In genomic region chr10:27068794-27069435, GRCm38 (mm10) we compare ENCODE assay signal across 23 mouse cellular contexts.
DNase-seq lines count a peak whose midpoint lies in the region; ATAC-seq and TF ChIP-seq lines count a peak whose summit lies in the region.
"Had no signal": no experiment of that assay in that cellular context is flagged by ENCODE, and none has a peak within 500 bp of the region (broad histone marks: within the 10 kb centered on the region; RNA-seq: fewer than 3 reads in every experiment).

No protein-coding gene starts in this region.

- peak; percentile 36 for DNase-seq in forebrain, embryonic 14.5 days (ENCODE audit: low spot score)
- DNase-seq in forebrain, embryonic 11.5 days (ENCODE audit: low spot score) = no peak
- DNase-seq in layer of hippocampus, adult 9-10 months (ENCODE audit: low spot score) = peak; percentile 0
- DNase-seq in layer of hippocampus, postnatal 10 days (ENCODE audit: low spot score in 2 of 2) = no peak
- DNase-seq in brain, embryonic 14.5 days (ENCODE audit: low read depth) = peak; percentile 31
- peak; percentile 28 for DNase-seq in forebrain, postnatal 0 days
- DNase-seq in lung, postnatal 25 days (ENCODE audit: low spot score) = no peak
- DNase-seq: adrenal gland, postnatal 10 days; adrenal gland, postnatal 36 days; B cell, adult 2 months; cerebellum, adult 18-20 months; cerebellum, adult 9-10 months; cerebellum, postnatal 14 days; gastrocnemius, postnatal 10 days; gastrocnemius, postnatal 36 days; heart, adult 11 months; kidney, adult 11 months had no signal

- no peaks in the 10 kb centered on the region for H3K9me3 ChIP-seq in forebrain, embryonic 14.5 days (replicated peaks; ENCODE audit: control insufficient read depth, low read length)
- H3K9me3 ChIP-seq in forebrain, embryonic 11.5 days (ENCODE audit: control insufficient read depth, low read length) = no peaks in the 10 kb centered on the region
- no peaks in the 10 kb centered on the region for H3K9me3 ChIP-seq in forebrain, postnatal 0 days (ENCODE audit: low read length)
- H3K9me3 ChIP-seq: G1E; hindbrain, embryonic 12.5 days; hindbrain, embryonic 15.5 days had no signal

- no peaks in the 10 kb centered on the region for H3K4me1 ChIP-seq in forebrain, embryonic 14.5 days (ENCODE audit: control insufficient read depth, insufficient read depth, low read length)
- H3K4me1 ChIP-seq in forebrain, embryonic 11.5 days (replicated peaks; ENCODE audit: control insufficient read depth, insufficient read depth, low read length) = no peaks in the 10 kb centered on the region
- no peaks in the 10 kb centered on the region for H3K4me1 ChIP-seq in forebrain, postnatal 0 days (ENCODE audit: insufficient read depth)
- H3K4me1 ChIP-seq: hindbrain, embryonic 12.5 days; hindbrain, embryonic 15.5 days had no signal

- ATAC-seq in forebrain, embryonic 14.5 days = peak; percentile 61
- ATAC-seq in forebrain, embryonic 11.5 days (replicated peaks; ENCODE audit: low FRiP score) = no peak
- peak; percentile 61; the same call in 1 of the 2 replicates for ATAC-seq in forebrain, postnatal 0 days
- ATAC-seq: Patski had no signal

- no peak overlapping the region for H3K4me2 ChIP-seq in forebrain, embryonic 14.5 days (ENCODE audit: low read length)
- no peak overlapping the region for H3K4me2 ChIP-seq in forebrain, embryonic 11.5 days (ENCODE audit: low read depth, low read length, severe bottlenecking)
- no peak overlapping the region for H3K4me2 ChIP-seq in forebrain, postnatal 0 days (ENCODE audit: low read depth)
- H3K4me2 ChIP-seq: heart, embryonic 11.5 days; hindbrain, embryonic 12.5 days; hindbrain, embryonic 15.5 days had no signal

- no peak overlapping the region for H3K27ac ChIP-seq in forebrain, embryonic 14.5 days (ENCODE audit: low read depth, low read length)
- H3K27ac ChIP-seq in forebrain, embryonic 11.5 days (ENCODE audit: low read depth, low read length) = no peak overlapping the region
- H3K27ac ChIP-seq in forebrain, postnatal 0 days (ENCODE audit: low read depth, low read length) = 0 out of 2 replicates have a peak overlapping the region, but pooled peaks have one; percentile 15
- H3K27ac ChIP-seq: hindbrain, embryonic 12.5 days; hindbrain, embryonic 15.5 days had no signal

- no peaks in the 10 kb centered on the region for H3K27me3 ChIP-seq in forebrain, embryonic 14.5 days (replicated peaks; ENCODE audit: control insufficient read depth, insufficient read depth, low read length)
- H3K27me3 ChIP-seq in forebrain, embryonic 11.5 days (ENCODE audit: control insufficient read depth, insufficient read depth, low read length) = no peaks in the 10 kb centered on the region
- no peaks in the 10 kb centered on the region for H3K27me3 ChIP-seq in forebrain, postnatal 0 days (ENCODE audit: insufficient read depth, low read length)
- H3K27me3 ChIP-seq: CH12.LX; hindbrain, embryonic 12.5 days; hindbrain, embryonic 15.5 days; Patski had no signal

- no peak overlapping the region for H3K9ac ChIP-seq in forebrain, embryonic 14.5 days (ENCODE audit: low read length)
- H3K9ac ChIP-seq in forebrain, embryonic 11.5 days (ENCODE audit: low read length) = no peak overlapping the region
- no peak overlapping the region for H3K9ac ChIP-seq in forebrain, postnatal 0 days
- H3K9ac ChIP-seq: hindbrain, embryonic 12.5 days; hindbrain, embryonic 15.5 days had no signal

- no peak for TF ChIP-seq POLR2A in brain, embryonic 14.5 days (IDR thresholded peaks at IDR 0.05; ENCODE audit: borderline replicate concordance, extremely low read depth, insufficient read depth, insufficient read length, poor library complexity, severe bottlenecking)

- no peak overlapping the region for H3K4me3 ChIP-seq in forebrain, embryonic 14.5 days (ENCODE audit: low read depth, low read length)
- no peak overlapping the region for H3K4me3 ChIP-seq in forebrain, embryonic 11.5 days (ENCODE audit: low read depth, low read length)
- no peak overlapping the region for H3K4me3 ChIP-seq in forebrain, postnatal 0 days (ENCODE audit: low read depth, low read length)
- H3K4me3 ChIP-seq: hindbrain, embryonic 12.5 days; hindbrain, embryonic 15.5 days had no signal

- TF ChIP-seq CTCF in brain, embryonic 14.5 days (IDR thresholded peaks at IDR 0.05; ENCODE audit: borderline replicate concordance, extremely low read depth, insufficient read depth, insufficient read length) = no peak
- no peak for TF ChIP-seq CTCF in forebrain, postnatal 0 days (IDR thresholded peaks at IDR 0.05; ENCODE audit: low read depth)

- no peaks in the 10 kb centered on the region for H3K36me3 ChIP-seq in forebrain, embryonic 14.5 days (ENCODE audit: control insufficient read depth, insufficient read depth, low read length)
- no peaks in the 10 kb centered on the region for H3K36me3 ChIP-seq in forebrain, embryonic 11.5 days (ENCODE audit: control insufficient read depth, insufficient read depth, low read length)
- no peaks in the 10 kb centered on the region for H3K36me3 ChIP-seq in forebrain, postnatal 0 days (ENCODE audit: insufficient read depth)
- H3K36me3 ChIP-seq: G1E; hindbrain, embryonic 12.5 days; hindbrain, embryonic 15.5 days had no signal

- 76% methylated on average over 2 of the region's 2 CpGs for WGBS in forebrain, embryonic 14.5 days
- WGBS in forebrain, embryonic 11.5 days = 91% methylated on average over 2 of the region's 2 CpGs
- 64% methylated on average over 2 of the region's 2 CpGs for WGBS in forebrain, postnatal 0 days

Comparison
In these comparisons a context has a peak if more than half of its experiments do, and no peak if none do; other contexts are left out.
1. DNase-seq: peak in forebrain, embryonic 14.5 days (single experiment), layer of hippocampus, adult 9-10 months (single experiment), brain, embryonic 14.5 days (single experiment) and forebrain, postnatal 0 days (single experiment); none in forebrain, embryonic 11.5 days (single experiment), layer of hippocampus, postnatal 10 days (0 of 2) and lung, postnatal 25 days (single experiment).